Mouse (Mus musculus) retina, adult 2 months (tissue): ENCODE results near the gene Slco6d1.
"Not testable (repeated sequence)": the region's sequence is repeated elsewhere in the genome, so short reads cannot be mapped to it uniquely, and the experiment has no call there.

Source experiments
- DNase-seq: peaks from one replicate; pipeline ENCODE4 v3.0.0-alpha.2; 2012; ENCODE audit warnings: low read depth, low spot score

The Slco6d1 gene

DNA sequence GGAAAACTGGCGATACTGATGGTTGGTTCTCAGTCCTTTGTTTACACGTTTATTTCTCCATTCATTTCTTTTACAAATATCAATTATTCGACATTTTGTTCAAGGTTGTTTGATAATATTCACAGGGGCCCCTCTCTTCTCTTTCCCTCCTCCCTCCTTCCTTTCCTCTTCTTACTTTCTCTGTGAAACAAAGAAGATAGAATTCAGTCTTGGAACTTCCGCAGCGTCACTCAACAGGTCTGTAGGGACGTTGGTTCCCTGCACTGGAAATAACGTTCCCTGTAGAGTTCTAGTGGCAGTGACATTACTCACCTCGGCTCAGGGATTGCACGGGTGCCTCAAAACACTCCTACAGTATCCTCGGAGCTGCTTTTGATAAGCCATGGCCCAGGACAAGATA is at the start of gene Slco6d1:
Gene Slco6d1, plus strand, starts transcription at position 301 of the 400 bp plus-strand sequence.
- DNase-seq = no peak

DNA sequence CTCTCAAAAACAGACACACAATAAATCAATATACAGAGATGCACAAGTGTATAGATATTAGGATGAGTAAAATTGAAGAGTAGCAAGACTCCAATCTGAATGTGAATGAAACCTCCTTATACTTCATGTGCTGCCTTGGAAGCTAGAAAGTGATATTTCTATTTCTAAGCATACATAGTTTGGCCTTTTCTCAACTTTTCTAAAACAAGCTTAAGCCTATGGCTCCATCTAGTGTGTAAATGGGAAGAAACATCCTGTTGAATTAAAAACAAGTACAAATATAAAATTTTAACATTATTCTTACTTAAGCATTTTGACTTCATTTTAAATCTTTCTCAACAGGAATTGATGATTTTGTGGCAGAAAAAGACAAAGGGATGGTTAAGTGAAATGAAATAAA is 28.9 kb upstream of the Slco6d1 start:
- no peak for DNase-seq

DNA sequence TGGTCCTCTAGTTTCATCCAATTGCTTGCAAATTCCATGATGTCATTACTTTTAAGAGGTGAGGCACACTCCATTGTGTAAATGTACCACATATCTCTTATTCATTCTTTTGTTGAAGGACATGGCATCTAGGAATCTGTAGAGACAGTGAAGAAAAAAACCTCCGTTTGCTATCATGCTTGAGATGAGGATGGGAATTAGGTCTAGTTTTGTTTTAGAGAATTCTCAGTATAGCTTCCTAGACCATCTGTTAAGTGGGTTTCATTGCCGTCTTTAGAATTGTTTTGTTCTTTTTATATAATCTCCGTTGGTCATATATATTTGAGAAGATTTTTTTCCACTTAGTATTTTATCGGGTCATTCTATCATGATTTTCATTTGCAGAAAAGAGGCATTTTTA is 27.0 kb downstream of the Slco6d1 start:
- no peak for DNase-seq

DNA sequence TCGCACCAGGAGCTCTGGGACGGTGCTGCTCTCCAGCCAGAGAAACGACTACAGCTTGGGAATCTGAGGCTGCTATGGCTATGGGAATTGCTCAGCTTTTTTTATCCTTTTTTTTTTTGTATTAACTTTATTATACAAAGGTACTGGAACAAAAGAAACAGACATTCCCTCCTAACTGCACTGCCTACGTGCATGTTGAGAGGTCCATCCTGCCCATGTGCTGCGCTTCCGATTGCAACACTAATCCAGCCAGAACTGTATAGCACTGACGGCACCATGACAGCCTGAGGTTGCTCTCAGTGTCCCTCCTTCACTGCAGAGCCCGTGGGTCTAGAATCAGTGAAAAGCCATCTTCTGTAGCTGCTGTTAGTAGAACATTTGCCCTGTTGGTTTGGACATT is 38.3 kb downstream of the Slco6d1 start:
- DNase-seq = not testable (repeated sequence)

DNA sequence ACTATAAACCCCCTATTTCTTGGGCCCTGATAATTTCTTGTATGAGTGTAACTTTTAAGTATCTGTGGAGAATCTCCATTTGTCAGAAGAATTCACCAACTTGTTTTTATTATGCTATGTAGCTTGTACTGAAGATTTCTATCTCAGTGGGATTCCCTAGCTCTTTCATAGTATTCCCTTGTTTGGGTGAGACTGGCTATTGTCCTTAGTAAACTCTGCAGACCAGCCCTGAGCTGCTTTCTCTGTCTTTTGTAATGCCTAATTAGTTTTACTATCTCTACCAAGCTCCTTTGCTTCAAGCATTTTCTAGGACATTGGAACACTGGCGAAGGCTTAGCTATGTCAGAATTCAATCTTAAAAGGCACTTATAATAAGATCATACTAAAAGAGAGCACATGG is 55.5 kb downstream of the Slco6d1 start:
- not testable (repeated sequence) for DNase-seq

DNA sequence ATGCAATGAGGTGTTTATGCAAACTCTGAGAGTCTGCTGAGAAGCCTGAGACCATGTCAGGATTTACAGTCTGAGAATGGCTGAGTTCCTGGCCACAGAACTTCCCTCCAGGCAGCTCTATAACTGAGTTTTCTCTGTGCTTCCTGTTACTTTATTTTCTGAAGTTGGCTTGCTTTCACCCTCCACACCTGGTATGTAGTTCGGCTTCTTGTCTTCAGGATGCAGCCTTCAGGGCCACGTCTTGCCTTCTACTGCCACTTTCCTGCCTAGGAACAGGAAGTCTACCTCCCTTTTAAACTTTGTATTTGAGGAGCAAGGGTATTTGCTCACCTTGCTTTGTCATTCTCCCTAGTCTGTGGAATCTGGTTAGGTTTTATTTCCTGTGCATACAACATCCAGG is 58.3 kb downstream of the Slco6d1 start:
- no peak for DNase-seq

DNA sequence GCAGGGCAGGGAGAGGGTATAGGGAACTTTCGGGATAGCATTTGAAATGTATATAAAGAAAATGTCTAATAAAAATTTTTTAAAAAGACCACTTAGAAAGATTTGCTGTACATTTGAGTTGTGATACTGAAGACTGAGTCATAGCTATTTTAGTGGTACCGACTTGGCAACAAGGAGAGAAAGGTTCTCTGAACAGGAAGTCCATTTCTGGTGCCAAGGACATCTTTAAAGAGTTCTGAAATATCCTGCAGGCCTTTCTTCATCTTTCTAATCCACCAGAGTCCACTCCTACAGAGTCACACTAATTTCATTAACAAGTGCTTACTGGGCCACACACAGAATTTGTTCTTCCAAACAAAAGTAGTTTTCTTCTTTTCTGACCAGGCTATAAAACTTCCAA is 85.1 kb downstream of the Slco6d1 start:
- DNase-seq = no peak

DNA sequence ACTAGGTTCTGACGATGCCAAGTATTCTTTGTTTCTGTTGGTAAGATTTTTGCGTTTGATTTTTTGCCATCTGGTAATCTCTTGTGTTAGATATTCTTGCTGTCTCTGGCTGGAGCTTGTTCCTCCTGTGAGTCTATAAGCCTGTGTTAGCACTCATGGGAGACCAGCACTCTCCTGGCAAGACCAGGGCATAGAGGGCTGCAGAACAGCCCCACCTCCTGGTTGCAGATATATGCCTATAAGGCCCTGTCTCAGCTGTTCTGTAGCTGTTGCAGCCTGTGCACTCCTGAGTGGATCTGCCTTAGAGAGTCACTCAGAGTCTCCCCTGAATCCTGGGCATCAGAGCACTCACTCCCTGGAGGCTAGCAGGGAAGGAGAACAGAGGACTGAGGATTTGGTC is 102.1 kb downstream of the Slco6d1 start:
- DNase-seq = no peak

DNA sequence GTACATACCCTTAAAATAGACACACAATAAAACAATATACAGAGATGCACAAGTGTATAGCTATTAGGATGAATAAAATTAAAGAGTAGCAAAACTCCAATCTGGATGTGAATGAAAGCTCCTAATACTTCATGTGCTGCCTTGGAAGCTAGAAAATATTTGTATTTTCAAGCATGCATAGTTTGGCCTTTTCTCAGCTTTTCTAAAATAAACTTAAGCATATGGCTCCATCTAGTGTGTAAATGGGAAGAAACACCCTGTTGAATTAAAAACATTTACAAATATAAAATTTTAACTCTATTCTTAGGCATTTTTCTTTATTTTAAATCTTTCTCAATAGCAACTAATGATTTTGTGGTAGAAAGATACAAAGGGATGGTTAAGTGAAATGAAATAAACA is 102.6 kb downstream of the Slco6d1 start:
- no peak for DNase-seq

DNA sequence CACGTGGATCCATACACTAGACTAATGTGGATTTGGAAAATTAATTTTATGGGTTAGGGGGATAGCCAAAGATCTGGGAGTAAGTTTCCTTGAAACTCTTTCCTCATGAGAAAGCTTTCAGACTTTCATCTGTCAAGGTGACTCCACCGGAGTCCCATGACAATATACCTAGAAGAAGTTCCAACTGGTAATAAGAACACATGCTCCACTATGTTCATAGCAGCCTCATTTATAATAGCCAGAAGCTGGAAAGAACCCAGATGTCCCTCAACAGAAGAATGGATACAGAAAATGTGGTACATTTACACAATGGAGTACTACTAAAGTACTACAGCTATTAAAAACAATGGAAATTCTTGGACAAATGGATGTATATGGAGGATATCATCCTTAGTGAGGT is 107.4 kb downstream of the Slco6d1 start:
- DNase-seq = not testable (repeated sequence)

DNA sequence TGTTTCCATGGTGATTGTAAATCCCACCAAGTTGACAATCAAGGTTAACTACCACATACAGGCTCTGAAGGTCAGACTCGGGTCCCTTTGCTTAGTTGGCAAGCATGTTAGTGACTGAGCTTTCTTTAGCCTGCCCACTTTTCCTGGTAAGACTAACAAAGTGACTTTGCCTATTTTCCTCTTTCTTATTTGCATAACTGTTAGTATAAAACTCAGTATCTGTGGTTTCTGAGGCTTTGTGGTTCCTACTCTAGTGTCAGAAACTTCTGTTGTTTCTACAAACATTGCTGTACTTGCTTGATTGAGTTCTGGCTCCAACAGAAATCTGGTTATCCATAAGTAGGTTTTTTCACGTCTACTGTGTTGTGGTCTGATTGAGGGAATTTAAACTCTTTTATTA is 124.4 kb downstream of the Slco6d1 start:
- no peak for DNase-seq

DNA sequence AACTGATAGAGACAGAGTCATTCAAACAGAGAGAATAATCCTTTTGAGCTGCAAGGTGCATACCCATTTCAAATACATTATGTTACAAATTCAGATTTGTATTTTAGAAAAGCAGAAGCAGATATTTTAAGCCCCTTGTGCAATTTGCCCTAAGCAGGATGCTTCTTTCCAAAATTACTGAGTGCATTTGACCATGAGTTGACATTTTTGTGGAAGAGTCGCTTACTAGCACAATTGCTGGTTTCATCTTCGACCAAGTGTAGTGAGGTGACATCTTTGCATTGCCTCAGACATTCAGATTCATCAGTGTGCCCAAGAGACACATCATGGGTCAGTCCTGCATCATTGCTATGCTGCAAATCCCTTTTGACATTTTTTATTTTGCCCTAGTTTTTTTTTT is 133.5 kb downstream of the Slco6d1 start:
- DNase-seq = no peak

DNA sequence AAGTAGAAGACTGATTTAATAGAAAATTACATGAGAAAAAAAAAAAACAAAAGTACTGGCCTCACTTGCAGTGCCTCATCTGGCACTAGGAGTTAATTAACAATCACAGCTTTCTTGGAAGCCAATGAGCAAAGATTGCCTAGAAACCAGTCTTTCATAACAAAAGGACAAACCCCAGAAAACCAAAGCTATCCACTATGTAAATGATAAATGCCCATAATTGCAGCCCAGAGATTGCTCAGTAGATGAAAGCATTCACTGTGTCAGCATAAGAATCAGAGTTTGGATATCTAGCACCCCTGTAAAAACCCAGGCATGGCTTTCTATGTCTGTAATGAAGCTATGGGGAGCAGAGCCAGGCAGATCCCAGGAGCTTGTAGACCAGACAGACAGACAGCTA is 144.8 kb downstream of the Slco6d1 start:
- DNase-seq = no peak
